In genomic region chr2:75150986-75151385, GRCm38 (mm10) we compare ENCODE assay signal across 10 mouse cellular contexts.
A peak's percentile ranks its signal among the peaks of the same experiment; 100 is the strongest.
DNase-seq lines count a peak whose midpoint lies in the region; ATAC-seq and TF ChIP-seq lines count a peak whose summit lies in the region.
"Had no signal": no experiment of that assay in that cellular context is flagged by ENCODE, and none has a peak within 500 bp of the region (broad histone marks: within the 10 kb centered on the region; RNA-seq: fewer than 3 reads in every experiment).

No protein-coding gene starts in this region.

- no peaks in the 10 kb centered on the region for H3K9me3 ChIP-seq in hindbrain, embryonic 14.5 days (ENCODE audit: control insufficient read depth, low read length)
- H3K9me3 ChIP-seq in hindbrain, embryonic 12.5 days (replicated peaks): no peaks in the 10 kb centered on the region
- no peaks in the 10 kb centered on the region for H3K9me3 ChIP-seq in CH12.LX (replicated peaks; ENCODE audit: low read length)
- no peaks in the 10 kb centered on the region for H3K9me3 ChIP-seq in forebrain, embryonic 11.5 days (ENCODE audit: control insufficient read depth, low read length)
- H3K9me3 ChIP-seq: embryonic facial prominence, embryonic 13.5 days; limb, embryonic 13.5 days had no signal

- TF ChIP-seq POLR2A in CH12.LX (IDR thresholded peaks at IDR 0.05; ENCODE audit: low read depth, low read length): no peak

- DNase-seq in hindbrain, embryonic 14.5 days (ENCODE audit: low spot score): peak; percentile 77
- DNase-seq in CH12.LX (ENCODE audit: extremely low read depth): peak; percentile 68
- DNase-seq in adrenal gland, postnatal 10 days: peak; percentile 70
- DNase-seq in forebrain, embryonic 11.5 days (ENCODE audit: low spot score): peak; percentile 58
- DNase-seq in layer of hippocampus, postnatal 14 days (ENCODE audit: low spot score in 2 of 2): peak; percentile 34 to 51
- peak; percentile 80 for DNase-seq in retina, postnatal 1 day
- DNase-seq in ovary, postnatal 14 days (ENCODE audit: low spot score): no peak

- ATAC-seq in hindbrain, embryonic 14.5 days (ENCODE audit: low FRiP score): no peak
- ATAC-seq in hindbrain, embryonic 12.5 days (ENCODE audit: low FRiP score): no peak
- ATAC-seq in forebrain, embryonic 11.5 days (replicated peaks; ENCODE audit: low FRiP score): no peak

- H3K4me2 ChIP-seq in hindbrain, embryonic 14.5 days (replicated peaks): no peak overlapping the region
- no peak overlapping the region for H3K4me2 ChIP-seq in hindbrain, embryonic 12.5 days (replicated peaks)
- H3K4me2 ChIP-seq in CH12.LX (ENCODE audit: insufficient read depth, low read depth, poor library complexity, severe bottlenecking): no peak overlapping the region
- H3K4me2 ChIP-seq in forebrain, embryonic 11.5 days (ENCODE audit: low read depth, low read length, severe bottlenecking): no peak overlapping the region
- H3K4me2 ChIP-seq: embryonic facial prominence, embryonic 13.5 days; limb, embryonic 13.5 days had no signal

- H3K36me3 ChIP-seq in hindbrain, embryonic 14.5 days (replicated peaks; ENCODE audit: control insufficient read depth, insufficient read depth): no peaks in the 10 kb centered on the region
- H3K36me3 ChIP-seq in hindbrain, embryonic 12.5 days: no peaks in the 10 kb centered on the region
- H3K36me3 ChIP-seq in CH12.LX (replicated peaks in 1 of 2; ENCODE audit: control insufficient read depth in 1 of 2, insufficient read depth in 1 of 2, low read length in 1 of 2): no peaks in the 10 kb centered on the region
- no peaks in the 10 kb centered on the region for H3K36me3 ChIP-seq in forebrain, embryonic 11.5 days (ENCODE audit: control insufficient read depth, insufficient read depth, low read length)
- H3K36me3 ChIP-seq: embryonic facial prominence, embryonic 13.5 days; limb, embryonic 13.5 days had no signal

- 0 out of 2 replicates have a peak, but pooled peaks cover 3% of the 10 kb centered on the region for H3K27me3 ChIP-seq in hindbrain, embryonic 14.5 days (ENCODE audit: control insufficient read depth, insufficient read depth, low read length)
- peaks cover 4% of the 10 kb centered on the region; the same call in 1 of the 2 replicates for H3K27me3 ChIP-seq in hindbrain, embryonic 12.5 days
- H3K27me3 ChIP-seq in CH12.LX (replicated peaks): no peaks in the 10 kb centered on the region
- H3K27me3 ChIP-seq in forebrain, embryonic 11.5 days (ENCODE audit: control insufficient read depth, insufficient read depth, low read length): no peaks in the 10 kb centered on the region

- no peak overlapping the region for H3K4me3 ChIP-seq in hindbrain, embryonic 14.5 days (replicated peaks; ENCODE audit: low read length)
- no peak overlapping the region for H3K4me3 ChIP-seq in hindbrain, embryonic 12.5 days
- H3K4me3 ChIP-seq in CH12.LX (replicated peaks in 1 of 3; ENCODE audit: low read depth in 2 of 3, low read length in 2 of 3, poor library complexity in 1 of 3): no peak overlapping the region
- H3K4me3 ChIP-seq in forebrain, embryonic 11.5 days (ENCODE audit: low read depth, low read length): no peak overlapping the region
- H3K4me3 ChIP-seq: embryonic facial prominence, embryonic 13.5 days; limb, embryonic 13.5 days had no signal

- peak; percentile 12 to 75; a peak in 2 of 4 replicates for TF ChIP-seq CTCF in CH12.LX (conservative IDR thresholded peaks at IDR 0.05 in 1 of 2, IDR thresholded peaks at IDR 0.05 in 1 of 2; ENCODE audit: low read depth in 2 of 2, low read length in 2 of 2)

- in situ Hi-C loops in CH12.LX (cut with MboI; ENCODE audit: low pct_ligation_motif_present, low pct_unique_long_range_greater_than_20kb, low sequenced_read_pairs): no loop called here

- H3K27ac ChIP-seq in hindbrain, embryonic 14.5 days: no peak overlapping the region
- H3K27ac ChIP-seq in hindbrain, embryonic 12.5 days: no peak overlapping the region
- H3K27ac ChIP-seq in CH12.LX (ENCODE audit: insufficient read depth, low read depth): no peak overlapping the region
- no peak overlapping the region for H3K27ac ChIP-seq in forebrain, embryonic 11.5 days (ENCODE audit: low read depth, low read length)
- H3K27ac ChIP-seq: embryonic facial prominence, embryonic 13.5 days; limb, embryonic 13.5 days had no signal

- no peaks in the 10 kb centered on the region for H3K79me2 ChIP-seq in CH12.LX (replicated peaks; ENCODE audit: control insufficient read depth, extremely low read depth, insufficient read depth, poor library complexity, severe bottlenecking)

- no peak for TF ChIP-seq EP300 in CH12.LX (IDR thresholded peaks at IDR 0.05; ENCODE audit: low read length)

- H3K9ac ChIP-seq in hindbrain, embryonic 14.5 days: no peak overlapping the region
- no peak overlapping the region for H3K9ac ChIP-seq in hindbrain, embryonic 12.5 days
- no peak overlapping the region for H3K9ac ChIP-seq in CH12.LX (ENCODE audit: insufficient read depth, low read depth)
- H3K9ac ChIP-seq in forebrain, embryonic 11.5 days (ENCODE audit: low read length): no peak overlapping the region
- H3K9ac ChIP-seq: embryonic facial prominence, embryonic 13.5 days; limb, embryonic 13.5 days had no signal

- dilution Hi-C loops in CH12.LX (cut with MboI; ENCODE audit: extremely low pct_ligation_motif_present, extremely low pct_unique_long_range_greater_than_20kb, low sequenced_read_pairs): no loop called here

- WGBS in hindbrain, embryonic 14.5 days: 9% methylated on average over 6 of the region's 6 CpGs
- 2% methylated on average over 6 of the region's 6 CpGs for WGBS in hindbrain, embryonic 12.5 days
- WGBS in forebrain, embryonic 11.5 days: 5% methylated on average over 6 of the region's 6 CpGs

- peak; percentile 56 for TF ChIP-seq RAD21 in CH12.LX (IDR thresholded peaks at IDR 0.05; ENCODE audit: low read depth, low read length)

- no peaks in the 10 kb centered on the region for H3K4me1 ChIP-seq in hindbrain, embryonic 14.5 days (replicated peaks; ENCODE audit: control insufficient read depth, insufficient read depth, low read length)
- no peaks in the 10 kb centered on the region for H3K4me1 ChIP-seq in hindbrain, embryonic 12.5 days
- H3K4me1 ChIP-seq in CH12.LX (ENCODE audit: control insufficient read depth in 1 of 2, insufficient read depth in 2 of 2): 0 out of 4 replicates have a peak, but pooled peaks cover 0 to 4% of the 10 kb centered on the region in 2 experiments
- H3K4me1 ChIP-seq in forebrain, embryonic 11.5 days (replicated peaks; ENCODE audit: control insufficient read depth, insufficient read depth, low read length): no peaks in the 10 kb centered on the region

TF ChIP-seq in CH12.LX, 34 proteins besides CTCF, POLR2A, EP300 and RAD21:
- 0 out of 2 replicates have a peak, but pooled peaks have one; percentile 28 for TF ChIP-seq IRF4 (IDR thresholded peaks at IDR 0.05; ENCODE audit: low read depth, low read length)
- TF ChIP-seq TCF12 (IDR thresholded peaks at IDR 0.05; ENCODE audit: low read depth, low read length): no peak
- no peak for TF ChIP-seq GABPA (IDR thresholded peaks at IDR 0.05; ENCODE audit: insufficient replicate concordance, low read depth, low read length)
- TF ChIP-seq MAFK (IDR thresholded peaks at IDR 0.05; ENCODE audit: insufficient replicate concordance, low read length): no peak
- TF ChIP-seq RCOR1 (conservative IDR thresholded peaks at IDR 0.05; ENCODE audit: low read depth, low read length): no peak
- TF ChIP-seq ELF1 (IDR thresholded peaks at IDR 0.05; ENCODE audit: low read depth, low read length): peak; percentile 40; the same call in 1 of the 2 replicates
- TF ChIP-seq ETS1 (conservative IDR thresholded peaks at IDR 0.05; ENCODE audit: low read depth, low read length): no peak
- TF ChIP-seq SMC3 (IDR thresholded peaks at IDR 0.05; ENCODE audit: low read depth, low read length): peak; percentile 64
- TF ChIP-seq SIN3A (IDR thresholded peaks at IDR 0.05; ENCODE audit: low read length): no peak
- no peak for TF ChIP-seq MYC (IDR thresholded peaks at IDR 0.05; ENCODE audit: low read depth, low read length)
- no peak for TF ChIP-seq MEF2A (IDR thresholded peaks at IDR 0.05; ENCODE audit: borderline replicate concordance, low read depth, low read length)
- TF ChIP-seq MXI1 (IDR thresholded peaks at IDR 0.05; ENCODE audit: low read depth, low read length): no peak
- no peak for TF ChIP-seq MAX (IDR thresholded peaks at IDR 0.05; ENCODE audit: low read length)
- no peak for TF ChIP-seq KAT2A (IDR thresholded peaks at IDR 0.05; ENCODE audit: insufficient replicate concordance, low read length)
- TF ChIP-seq MAZ (IDR thresholded peaks at IDR 0.05; ENCODE audit: low read depth, low read length): 0 out of 2 replicates have a peak, but pooled peaks have one; percentile 53
